Mouse (Mus musculus): Measurements from ENCODE around the gene Cldn6.

Cldn6 gene

GRCm38 (mm10) chr17:23722376-23723125 lies 43.5 kb downstream of the Cldn6 start, which contains the start of gene 1520401A03Rik:
Gene 1520401A03Rik (minus strand): TSS chr17:23722783.
- DNase-seq (ENCODE audit: low read depth): no peak

- no peak for DNase-seq (ENCODE audit: low read depth)
Observed at GRCm38 (mm10) chr17:23725477-23725876, 46.4 kb downstream of the Cldn6 start.

DNA sequence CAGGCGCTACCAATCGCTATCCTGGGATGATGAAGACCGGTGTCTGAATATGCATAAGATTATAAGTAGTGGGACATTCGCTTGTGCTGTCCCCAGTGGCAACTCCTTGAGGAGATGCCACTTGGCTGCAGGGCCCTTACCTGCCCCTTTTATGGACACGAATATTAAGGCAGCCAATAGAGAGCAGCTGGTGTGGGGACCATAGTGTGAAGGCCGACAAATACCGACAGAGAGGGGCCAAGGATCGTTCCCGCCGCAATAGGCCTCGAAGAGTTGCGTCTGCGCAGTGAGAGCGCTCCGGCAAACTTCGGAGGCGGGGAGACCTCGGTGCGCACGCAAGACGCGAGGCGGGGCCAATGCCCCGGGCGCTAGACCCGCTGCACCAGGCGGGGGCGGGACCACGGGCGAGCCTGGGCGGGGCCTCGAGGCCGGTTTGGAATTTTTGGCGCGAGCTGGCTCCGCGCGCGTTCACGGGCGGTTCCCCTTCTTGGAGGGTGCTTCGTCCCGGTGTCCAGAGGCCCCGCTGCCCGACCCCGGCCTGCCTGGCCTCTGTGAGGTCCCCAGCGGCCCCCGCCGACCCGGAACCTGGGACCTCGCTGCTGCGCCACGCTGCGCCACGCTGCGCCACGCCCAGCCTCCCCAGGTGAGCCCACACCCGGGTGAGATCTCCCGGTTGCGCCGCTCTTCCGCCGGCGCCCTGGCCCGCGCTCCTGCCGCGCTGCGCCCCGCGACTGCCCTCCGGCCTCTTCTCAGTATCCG lies 47.1 kb downstream of the Cldn6 start, which contains the start of gene Pkmyt1:
Gene Pkmyt1, plus strand, starts transcription at position 338 of the 759 bp plus-strand sequence.
- DNase-seq (ENCODE audit: low read depth): peak; percentile 97

DNA sequence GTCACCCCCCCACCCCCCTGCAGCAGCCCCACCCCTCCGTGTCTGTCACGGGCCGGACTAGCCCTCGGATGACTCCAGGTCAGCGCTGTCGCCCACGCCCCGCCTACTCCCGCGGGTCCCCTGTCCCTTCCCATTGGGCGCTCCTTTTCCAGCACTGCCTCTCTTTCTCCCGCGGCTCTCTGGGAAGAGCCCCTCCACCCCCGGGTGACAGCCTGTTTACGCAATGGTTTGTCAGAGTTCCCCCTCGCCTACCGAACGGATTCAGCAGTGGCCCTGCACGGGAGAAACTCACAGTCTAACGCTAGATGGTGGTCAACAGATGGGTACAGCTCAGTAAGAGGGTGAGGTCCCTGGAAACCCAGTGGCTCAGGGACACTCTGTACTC lies 47.7 kb downstream of the Cldn6 start:
- DNase-seq (ENCODE audit: low read depth): no peak

DNA sequence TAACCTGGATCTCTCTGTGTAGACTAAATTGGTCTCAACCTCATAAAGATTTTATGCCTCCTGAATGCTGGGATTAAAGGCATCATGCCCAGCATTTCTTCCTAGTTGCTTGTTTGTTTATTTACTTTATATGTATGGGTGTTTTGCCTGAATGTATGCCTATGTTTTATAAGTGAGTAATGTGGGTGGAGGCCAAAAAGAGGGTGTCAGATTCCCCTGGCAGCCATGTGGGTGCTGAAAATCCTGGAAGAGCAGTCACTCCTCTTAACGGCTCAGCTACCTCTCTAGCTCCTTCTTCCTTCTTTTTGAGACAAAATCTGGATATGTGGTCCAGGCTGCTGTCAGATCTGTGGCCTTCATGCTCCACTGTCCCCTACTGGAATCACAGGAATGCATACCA lies 51.4 kb downstream of the Cldn6 start:
- DNase-seq (ENCODE audit: low read depth): no peak

Measured in induced T-regulatory cell, adult 2 months (primary cell).